8 mouse cellular contexts compared by ENCODE assay signal in the genomic region with DNA sequence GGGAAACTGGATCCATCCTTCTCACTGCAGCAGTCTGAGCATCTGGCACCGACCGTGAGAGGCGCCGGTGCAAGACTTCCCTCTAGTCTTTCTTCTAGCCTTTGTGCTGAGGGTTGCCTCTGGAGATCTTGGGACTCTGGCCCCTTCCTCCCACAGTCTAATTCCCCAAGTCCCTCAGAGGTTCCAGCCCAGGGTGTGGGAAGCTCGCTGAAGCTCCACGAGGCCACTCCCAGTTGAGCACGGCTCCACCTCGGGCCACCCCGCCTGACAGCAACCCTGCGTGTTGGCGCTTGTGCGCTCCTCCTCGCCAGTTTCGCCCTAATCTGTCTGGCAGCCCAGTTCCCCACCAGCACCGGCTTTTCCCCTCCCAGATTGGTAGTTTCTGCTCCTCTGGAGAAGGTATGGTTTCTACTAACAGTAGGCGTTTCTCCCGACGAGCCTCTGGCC. TPM values are rescaled to one million over a fixed set of nuclear protein-coding genes. Genes with fewer than 3 reads are reported as not detected.
DNase-seq lines count a peak whose midpoint lies in the region; ATAC-seq and TF ChIP-seq lines count a peak whose summit lies in the region.

No protein-coding gene starts in this region.

- intact Hi-C loops in heart, postnatal 14 days (cut with DNase I), result loop anchor here (5.0 to 10.0 kb wide), 5 partner anchors 100 to 840 kb away; no protein-coding TSS in a partner anchor

- H3K9ac ChIP-seq in forebrain, postnatal 0 days, result peak overlapping the region; percentile 92
- no peak overlapping the region for H3K9ac ChIP-seq in liver, embryonic 14.5 days (replicated peaks)

- peaks cover 57% of the 10 kb centered on the region for H3K4me1 ChIP-seq in E14TG2a.4 (replicated peaks; ENCODE audit: low read depth, low read length)
- peaks cover 12% of the 10 kb centered on the region; the same call in 1 of the 2 replicates for H3K4me1 ChIP-seq in forebrain, postnatal 0 days (ENCODE audit: insufficient read depth)
- H3K4me1 ChIP-seq in liver, embryonic 14.5 days (replicated peaks; ENCODE audit: control insufficient read depth in 2 of 2, insufficient read depth in 2 of 2, low read length in 1 of 2), result peaks cover 0 to 9% of the 10 kb centered on the region in 2 experiments; a peak in 2 of 4 replicates

- peak overlapping the region; percentile 78 for H3K4me2 ChIP-seq in forebrain, postnatal 0 days (ENCODE audit: low read depth)
- H3K4me2 ChIP-seq in liver, embryonic 14.5 days (ENCODE audit: low read depth), result peak overlapping the region; percentile 31

- TF ChIP-seq CTCF in E14TG2a.4 (conservative IDR thresholded peaks at IDR 0.05; ENCODE audit: low read length), result no peak
- TF ChIP-seq CTCF in forebrain, postnatal 0 days (IDR thresholded peaks at IDR 0.05; ENCODE audit: low read depth), result no peak
- TF ChIP-seq CTCF in liver, embryonic 14.5 days (IDR thresholded peaks at IDR 0.05; ENCODE audit: low read depth), result no peak

- H3K27me3 ChIP-seq in E14TG2a.4 (ENCODE audit: insufficient read depth, low read length), result peaks cover 13% of the 10 kb centered on the region
- H3K27me3 ChIP-seq in forebrain, postnatal 0 days (ENCODE audit: insufficient read depth, low read length), result no peaks in the 10 kb centered on the region
- peaks cover 21% of the 10 kb centered on the region for H3K27me3 ChIP-seq in liver, embryonic 14.5 days (ENCODE audit: control insufficient read depth, insufficient read depth, low read length)

- under 1% methylated on average over 18 of the region's 18 CpGs for WGBS in forebrain, postnatal 0 days
- WGBS in liver, embryonic 14.5 days (ENCODE audit: insufficient replicate concordance), result 0% methylated on average over 18 of the region's 18 CpGs

- H3K36me3 ChIP-seq in E14TG2a.4 (ENCODE audit: insufficient read depth, low read length), result no peaks in the 10 kb centered on the region
- no peaks in the 10 kb centered on the region for H3K36me3 ChIP-seq in forebrain, postnatal 0 days (ENCODE audit: insufficient read depth)
- no peaks in the 10 kb centered on the region for H3K36me3 ChIP-seq in liver, embryonic 14.5 days (replicated peaks; ENCODE audit: control insufficient read depth, insufficient read depth, low read depth)

- H3K9me3 ChIP-seq in E14TG2a.4 (ENCODE audit: low read length), result no peaks in the 10 kb centered on the region
- H3K9me3 ChIP-seq in forebrain, postnatal 0 days (ENCODE audit: low read length), result no peaks in the 10 kb centered on the region
- H3K9me3 ChIP-seq in liver, embryonic 14.5 days (ENCODE audit: control insufficient read depth, low read length), result no peaks in the 10 kb centered on the region

- ATAC-seq in forebrain, postnatal 0 days, result peak; percentile 60
- ATAC-seq in liver, embryonic 14.5 days (ENCODE audit: insufficient read depth), result peak; percentile 29; the same call in 1 of the 2 replicates

- DNase-seq in cerebellum, adult 11-12 months, result peak; percentile 71
- peak; percentile 81 for DNase-seq in forebrain, postnatal 0 days
- DNase-seq in heart, postnatal 14 days, result peak; percentile 82
- peak; percentile 57 for DNase-seq in layer of hippocampus, adult 11-12 months (ENCODE audit: low spot score)
- DNase-seq in liver, embryonic 14.5 days (ENCODE audit: low read depth in 3 of 3, low spot score in 3 of 3), result no peak
- peak; percentile 80 for DNase-seq in neural tube, embryonic 10.5 days (ENCODE audit: extremely low spot score, low spot score)
- peak; percentile 62 for DNase-seq in telencephalon, adult 2 months (ENCODE audit: low read depth, low spot score)

- TF ChIP-seq EP300 in liver, embryonic 14.5 days (IDR thresholded peaks at IDR 0.05; ENCODE audit: low read depth), result no peak

- peak overlapping the region; percentile 89 for H3K27ac ChIP-seq in forebrain, postnatal 0 days (ENCODE audit: low read depth, low read length)
- H3K27ac ChIP-seq in liver, embryonic 14.5 days, result no peak overlapping the region

- H3K4me3 ChIP-seq in E14TG2a.4 (replicated peaks; ENCODE audit: low read length), result peak overlapping the region; percentile 85
- peak overlapping the region; percentile 60 for H3K4me3 ChIP-seq in forebrain, postnatal 0 days (ENCODE audit: low read depth, low read length)
- H3K4me3 ChIP-seq in liver, embryonic 14.5 days (ENCODE audit: insufficient read depth in 1 of 2, low read depth in 2 of 2, low read length in 2 of 2), result peak overlapping the region; percentile 56 to 77

RNA-seq across cellular contexts. Expression of a gene that starts 2.0 kb away (rescaled TPM):
- total RNA-seq in forebrain, postnatal 0 days (2014; rRNA removed), result 78.8 and 103 TPM in 2 replicates
- 62.3 and 72.7 TPM in 2 replicates for polyA plus RNA-seq in forebrain, postnatal 0 days (2015; fragmentation: Nextera tagmentation; extraction: Ambion mirVana)
- 10 to 100 TPM; 21.0 to 23.3 TPM for total RNA-seq in heart, postnatal 14 days (2021)
- polyA plus RNA-seq in liver, embryonic 14.5 days (2012; rRNA removed), result 3.4 and 4.8 TPM in 2 replicates
- 11.7 and 13.0 TPM in 2 replicates for polyA plus RNA-seq in liver, embryonic 14.5 days (2014; fragmentation: Nextera tagmentation; extraction: Ambion mirVana)

Comparison
In these comparisons a context has a peak if more than half of its experiments do, and no peak if none do; other contexts are left out.
1. DNase-seq: peak in cerebellum, adult 11-12 months (single experiment), forebrain, postnatal 0 days (single experiment), heart, postnatal 14 days (2 of 2), layer of hippocampus, adult 11-12 months (single experiment), neural tube, embryonic 10.5 days (single experiment) and telencephalon, adult 2 months (single experiment); none in liver, embryonic 14.5 days (0 of 3).
2. Peak in every context shown above with its lines, with median percentiles within 50 percentile points of each other: H3K4me3 ChIP-seq.